Mouse (Mus musculus): ENCODE results near the gene Gm28230.

Gene Gm28230

DNA sequence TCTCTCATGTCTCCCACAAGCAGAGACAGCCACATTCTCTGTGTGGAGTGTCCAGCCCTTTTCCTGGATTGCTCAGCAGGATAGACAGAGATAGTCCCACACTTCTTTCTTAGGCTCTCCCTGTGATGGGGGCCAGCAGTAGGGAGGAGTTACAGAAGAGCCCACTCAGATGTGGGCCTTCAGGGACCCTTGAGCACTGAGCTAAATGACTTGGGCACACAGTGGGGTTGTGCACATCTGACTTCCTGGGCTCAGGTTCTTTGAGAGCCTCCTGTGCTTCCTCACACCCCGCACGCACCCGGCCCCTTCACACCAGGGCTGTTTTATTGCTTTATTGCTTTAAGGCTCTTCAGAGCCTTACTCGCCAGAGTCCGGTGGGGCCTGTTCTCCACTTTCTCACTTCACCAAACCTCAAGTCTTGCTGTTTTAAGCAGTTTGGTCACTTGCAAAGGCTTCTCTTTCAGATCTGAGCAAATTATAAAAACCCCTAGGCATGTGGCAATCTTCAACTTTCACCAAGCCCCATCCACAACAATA lies 5.5 kb upstream of the Gm28230 start:
- ATAC-seq (ENCODE audit: insufficient number of reproducible peaks, low FRiP score, low TSS enrichment), result no peak

- ATAC-seq (ENCODE audit: insufficient number of reproducible peaks, low FRiP score, low TSS enrichment), result no peak
These were observed 4.6 kb upstream of the Gm28230 start for GRCm38 (mm10) chr2:74721882-74722281.

GRCm38 (mm10) chr2:74722949-74723348 lies 3.6 kb upstream of the Gm28230 start:
- no peak for ATAC-seq (ENCODE audit: insufficient number of reproducible peaks, low FRiP score, low TSS enrichment)

GRCm38 (mm10) chr2:74724244-74725015 lies 2.1 kb upstream of the Gm28230 start:
- ATAC-seq (ENCODE audit: insufficient number of reproducible peaks, low FRiP score, low TSS enrichment), result no peak

- ATAC-seq (ENCODE audit: insufficient number of reproducible peaks, low FRiP score, low TSS enrichment), result no peak
These were observed 1.4 kb upstream of the Gm28230 start for GRCm38 (mm10) chr2:74725171-74725570.

DNA sequence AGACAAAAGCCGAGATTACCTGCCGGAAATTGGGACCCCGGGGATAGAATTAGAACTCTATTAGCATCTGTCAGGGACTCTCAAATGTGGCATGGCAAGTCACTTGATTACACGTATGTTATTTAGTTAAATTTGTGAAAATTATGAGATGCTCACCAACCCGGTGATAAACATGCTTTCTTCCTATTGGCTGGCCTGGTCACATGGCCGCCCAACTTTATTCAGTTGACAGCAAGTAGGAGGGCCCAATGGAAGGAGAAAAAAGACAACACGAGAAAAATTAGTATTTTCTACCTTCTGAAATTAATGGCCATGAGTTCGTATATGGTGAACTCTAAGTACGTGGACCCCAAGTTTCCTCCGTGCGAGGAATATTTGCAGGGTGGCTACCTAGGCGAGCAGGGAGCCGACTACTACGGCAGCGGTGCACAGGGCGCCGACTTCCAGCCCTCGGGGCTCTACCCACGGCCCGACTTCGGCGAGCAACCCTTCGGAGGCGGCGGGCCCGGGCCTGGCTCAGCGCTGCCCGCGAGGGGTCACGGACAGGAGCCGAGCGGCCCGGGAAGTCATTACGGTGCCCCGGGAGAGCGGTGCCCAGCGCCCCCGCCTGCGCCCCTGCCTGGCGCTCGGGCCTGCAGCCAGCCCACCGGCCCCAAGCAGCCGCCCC lies 578 bp downstream of the Gm28230 start:
- no peak for ATAC-seq (ENCODE audit: insufficient number of reproducible peaks, low FRiP score, low TSS enrichment)

DNA sequence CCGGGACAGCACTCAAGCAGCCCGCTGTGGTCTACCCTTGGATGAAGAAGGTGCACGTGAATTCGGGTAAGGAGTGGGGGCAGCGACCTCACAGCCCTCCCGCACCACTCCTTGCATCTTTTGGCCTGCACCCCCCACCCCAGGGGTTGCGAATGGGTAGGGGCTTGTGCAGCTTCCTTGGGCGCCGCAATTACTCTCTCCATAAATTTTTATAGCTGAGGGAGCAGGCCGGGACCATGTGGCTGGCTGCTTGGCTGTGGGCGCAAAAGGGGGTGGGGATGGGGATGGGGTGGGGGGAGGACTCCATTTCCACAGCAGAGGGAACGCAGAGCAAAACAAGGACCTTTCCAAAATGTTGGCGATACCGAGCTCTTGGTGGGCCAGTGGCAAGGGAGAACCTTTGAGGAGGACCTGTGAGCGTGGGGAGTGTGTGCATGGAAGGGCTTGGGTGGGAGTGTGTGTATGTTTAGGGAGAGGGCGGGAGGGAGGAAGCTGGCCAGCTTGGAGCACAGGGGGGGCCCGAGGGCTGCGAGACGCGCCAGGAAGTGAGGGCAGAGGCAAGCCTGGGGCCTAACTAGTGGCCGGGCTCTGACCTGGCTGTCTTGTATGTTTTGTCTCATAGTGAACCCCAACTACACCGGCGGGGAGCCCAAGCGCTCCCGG lies 1.2 kb downstream of the Gm28230 start:
- ATAC-seq (ENCODE audit: insufficient number of reproducible peaks, low FRiP score, low TSS enrichment), result no peak

DNA sequence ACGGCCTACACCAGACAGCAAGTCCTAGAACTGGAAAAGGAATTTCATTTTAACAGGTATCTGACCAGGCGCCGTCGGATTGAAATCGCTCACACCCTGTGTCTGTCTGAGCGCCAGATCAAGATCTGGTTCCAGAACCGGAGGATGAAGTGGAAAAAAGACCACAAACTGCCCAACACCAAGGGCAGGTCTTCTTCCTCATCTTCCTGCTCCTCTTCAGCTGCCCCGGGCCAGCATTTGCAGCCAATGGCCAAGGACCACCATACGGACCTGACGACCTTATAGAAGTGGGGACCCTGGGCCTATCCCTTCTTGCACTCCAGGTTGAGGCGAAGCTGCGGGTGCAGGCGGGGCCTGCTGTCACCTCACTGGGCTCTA lies 1.8 kb downstream of the Gm28230 start:
- no peak for ATAC-seq (ENCODE audit: insufficient number of reproducible peaks, low FRiP score, low TSS enrichment)

GRCm38 (mm10) chr2:74730331-74730730 lies 3.8 kb downstream of the Gm28230 start:
- no peak for ATAC-seq (ENCODE audit: insufficient number of reproducible peaks, low FRiP score, low TSS enrichment)

- no peak for ATAC-seq (ENCODE audit: insufficient number of reproducible peaks, low FRiP score, low TSS enrichment)
These were observed 4.5 kb downstream of the Gm28230 start for GRCm38 (mm10) chr2:74731055-74731454.

- ATAC-seq (ENCODE audit: insufficient number of reproducible peaks, low FRiP score, low TSS enrichment), result no peak
These were observed 5.4 kb downstream of the Gm28230 start for GRCm38 (mm10) chr2:74731799-74732512.

DNA sequence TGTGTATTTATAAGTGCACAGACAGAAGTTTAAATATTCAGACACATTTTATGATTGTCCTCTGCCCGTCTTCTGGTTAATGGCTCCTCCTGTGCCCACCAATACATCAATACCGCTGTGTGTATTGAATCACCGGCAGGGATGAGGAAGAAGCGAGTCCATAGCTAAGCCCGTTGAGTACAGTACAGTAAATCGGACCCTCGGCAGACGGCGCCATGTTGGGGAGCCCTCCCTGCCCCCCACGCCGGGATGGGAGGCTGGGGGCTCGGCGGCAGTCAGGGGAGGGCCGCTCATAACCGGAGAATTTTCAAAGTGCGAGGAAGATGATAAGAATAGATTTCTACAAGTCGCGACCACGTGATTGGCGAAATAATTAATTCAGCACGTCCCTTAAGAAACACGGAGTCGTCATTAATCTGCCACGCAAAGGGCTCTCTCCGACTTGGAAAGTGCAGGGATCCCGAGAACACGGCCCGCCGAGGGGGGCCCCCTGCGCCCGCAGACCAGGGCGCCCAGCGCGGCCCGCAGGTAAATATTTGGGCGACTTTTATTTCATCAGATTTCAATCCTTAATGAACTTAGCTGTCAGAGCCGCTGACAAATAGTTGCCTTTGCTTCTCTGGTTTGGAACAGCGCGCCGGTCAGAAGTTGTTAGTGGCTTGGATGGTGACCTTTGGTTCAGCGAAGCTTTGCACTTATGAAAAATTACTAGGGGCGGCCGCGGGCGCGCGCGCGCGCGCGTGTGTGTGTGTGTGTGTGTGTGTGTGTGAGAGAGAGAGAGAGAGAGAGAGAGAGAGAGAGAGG lies 6.2 kb downstream of the Gm28230 start:
- no peak for ATAC-seq (ENCODE audit: insufficient number of reproducible peaks, low FRiP score, low TSS enrichment)

DNA sequence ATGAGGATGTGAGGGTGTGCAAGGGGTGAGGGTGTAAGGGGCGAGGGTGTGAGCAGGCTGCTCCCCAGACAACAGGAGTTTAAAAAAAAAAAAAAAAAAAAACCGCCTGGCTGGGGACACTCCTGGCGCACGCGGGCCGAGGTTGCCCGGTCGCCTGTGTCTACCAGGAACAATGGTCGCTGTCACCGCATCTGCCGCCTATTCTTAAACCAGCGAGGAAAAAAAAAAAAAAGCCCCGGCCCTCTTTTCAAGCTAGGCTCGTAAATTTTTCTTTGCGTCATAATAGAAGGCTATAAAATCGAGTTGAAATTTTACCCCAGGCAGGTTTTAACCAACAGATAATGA lies 6.8 kb downstream of the Gm28230 start:
- no peak for ATAC-seq (ENCODE audit: insufficient number of reproducible peaks, low FRiP score, low TSS enrichment)

DNA sequence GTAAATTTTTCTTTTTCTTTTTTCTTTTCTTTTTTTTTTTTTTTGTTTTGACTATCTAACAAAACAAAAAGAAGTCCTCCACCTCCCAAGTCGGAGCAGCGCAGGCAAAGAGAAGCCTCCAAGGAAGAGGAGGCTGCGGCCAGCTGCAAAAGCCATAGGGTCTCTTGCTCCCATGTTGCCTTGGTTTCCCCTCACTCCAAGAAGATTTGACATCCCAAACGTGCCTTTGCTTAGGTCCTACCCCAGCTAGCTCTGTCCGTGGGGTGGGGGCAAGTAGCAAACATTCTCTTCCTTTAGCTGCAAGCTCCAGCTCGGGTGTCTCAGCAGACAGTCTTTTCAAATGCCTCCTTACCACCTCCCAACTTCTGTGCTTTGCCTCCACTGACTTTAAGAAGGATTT lies 7.2 kb downstream of the Gm28230 start:
- ATAC-seq (ENCODE audit: insufficient number of reproducible peaks, low FRiP score, low TSS enrichment), result no peak

DNA sequence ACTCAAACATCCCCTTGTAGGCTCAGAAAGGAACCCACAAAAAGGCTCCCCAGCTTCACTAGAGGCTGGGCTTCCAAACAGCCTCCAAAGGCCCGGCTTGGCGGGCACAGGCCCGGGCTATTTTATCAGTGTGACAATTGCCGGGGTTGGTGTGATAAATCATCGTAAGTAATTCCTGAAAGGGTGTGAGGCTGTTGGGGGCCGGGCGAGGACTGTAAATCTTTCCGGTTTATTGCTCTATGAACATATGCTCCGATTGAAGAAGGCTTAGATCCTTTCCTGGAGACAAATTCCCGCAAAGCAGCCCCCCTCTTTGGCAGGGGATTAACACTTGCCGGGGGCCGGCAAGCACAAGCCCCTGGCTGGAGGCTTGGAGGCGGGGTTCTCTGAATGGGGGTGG lies 7.9 kb downstream of the Gm28230 start:
- ATAC-seq (ENCODE audit: insufficient number of reproducible peaks, low FRiP score, low TSS enrichment), result no peak

- ATAC-seq (ENCODE audit: insufficient number of reproducible peaks, low FRiP score, low TSS enrichment), result no peak
These were observed 8.7 kb downstream of the Gm28230 start for GRCm38 (mm10) chr2:74734996-74735811.

DNA sequence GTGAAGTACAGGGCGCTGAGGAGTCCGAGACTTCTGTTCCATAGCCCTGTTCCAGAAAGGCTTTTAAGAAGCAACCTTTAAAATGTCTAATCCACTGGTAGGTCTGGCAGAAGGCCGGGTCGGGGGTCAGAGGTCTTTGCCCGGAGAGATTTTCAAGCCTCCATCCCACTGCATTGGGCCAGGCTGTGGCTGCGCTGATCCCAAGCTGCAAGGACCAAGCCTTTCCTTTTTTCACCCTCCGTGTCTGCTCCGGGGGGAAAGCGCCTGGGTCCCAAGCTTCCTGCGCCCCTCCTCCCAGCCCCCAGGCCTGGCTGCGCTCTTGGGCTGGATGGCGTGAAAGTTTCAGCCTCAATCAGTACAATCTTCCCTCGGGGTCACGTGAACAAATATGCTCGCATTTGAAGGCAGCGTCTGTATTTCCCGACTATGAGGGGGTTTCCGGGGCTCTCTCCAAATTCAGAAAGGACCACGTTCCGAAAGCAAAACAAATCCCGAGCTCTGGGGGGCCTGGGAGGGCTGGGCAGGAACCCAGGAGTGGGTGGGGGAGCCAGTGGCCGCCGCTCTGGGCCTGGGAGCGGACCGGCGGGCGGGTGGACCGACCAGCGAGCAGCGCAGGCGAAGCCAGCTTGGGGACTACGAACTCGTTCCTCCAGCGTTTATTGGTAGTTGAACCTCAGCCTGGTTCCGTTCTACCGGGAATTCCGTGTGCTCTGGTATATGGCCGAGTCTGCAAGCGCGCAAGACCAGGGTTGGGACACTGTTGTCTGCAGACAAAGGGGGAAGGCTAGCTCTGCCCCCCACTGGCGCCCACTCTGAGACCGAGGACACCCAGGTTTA lies 9.5 kb downstream of the Gm28230 start:
- ATAC-seq (ENCODE audit: insufficient number of reproducible peaks, low FRiP score, low TSS enrichment), result no peak

Data from cerebellum, adult (tissue).